Mouse (Mus musculus) limb, embryonic 12.5 days (tissue): ENCODE results near the gene Ptprd. TPM values are rescaled to one million over a fixed set of nuclear protein-coding genes. Genes with fewer than 3 reads are reported as not detected.

ENCODE experiments used
- ATAC-seq: fragments of 200-750 bp; cut with Nextera tagmentation; 2 replicates; pipeline ENCODE4 v1.8.0; 2017; ENCODE audit warnings: low read depth, moderate TSS enrichment; ENCODE audit not compliant: insufficient number of reproducible peaks, insufficient read depth, low FRiP score, low TSS enrichment
- H3K27ac ChIP-seq: fragments of 300-500 bp; sonication (generic); 2 replicates; pipeline ENCODE4 v1.5.1; 2016; ENCODE audit warnings: mild to moderate bottlenecking, moderate library complexity
- H3K27me3 ChIP-seq: fragments of 300-500 bp; sonication (generic); 2 replicates; pipeline ENCODE4 v1.6.1; 2016; ENCODE audit warnings: mild to moderate bottlenecking, moderate library complexity
- H3K36me3 ChIP-seq: fragments of 300-500 bp; sonication (generic); 2 replicates; pipeline ENCODE4 v1.6.1; 2016; ENCODE audit warnings: mild to moderate bottlenecking, moderate library complexity
- H3K4me1 ChIP-seq: fragments of 300-500 bp; sonication (generic); replicated peaks from 2 replicates; pipeline ENCODE4 v1.6.1; 2016
- H3K4me2 ChIP-seq: fragments of 300-500 bp; sonication (generic); 2 replicates; pipeline ENCODE4 v1.6.1; 2016; ENCODE audit warnings: mild to moderate bottlenecking, moderate library complexity
- H3K4me3 ChIP-seq: fragments of 300-500 bp; sonication (generic); replicated peaks from 2 replicates; pipeline ENCODE4 v1.5.1; 2016; ENCODE audit warnings: mild to moderate bottlenecking
- H3K9ac ChIP-seq: fragments of 300-500 bp; sonication (generic); replicated peaks from 2 replicates; pipeline ENCODE4 v1.6.1; 2016; ENCODE audit warnings: mild to moderate bottlenecking, moderate library complexity
- H3K9me3 ChIP-seq: fragments of 300-500 bp; sonication (generic); 2 replicates; pipeline ENCODE4 v1.6.1; 2016; ENCODE audit warnings: mild to moderate bottlenecking, moderate library complexity
- WGBS: fragments of 180-500 bp; shearing (Covaris S2); methylation state at CpG from one replicate; pipeline ENCODE4 v1.1.7; 2016; 5-methylcytosine and 5-hydroxymethylcytosine counted together
- polyA plus RNA-seq: library from polyadenylated mRNA; unstranded; fragments of >200 nt; fragmentation: Nextera tagmentation; extraction: Ambion mirVana; gene quantifications from 2 replicates; pipeline ENCODE4 v1.2.1, GENCODE M21; 2016

The Ptprd gene
- polyA plus RNA-seq, 1 experiment from 2014 or later = 30.9 TPM

DNA sequence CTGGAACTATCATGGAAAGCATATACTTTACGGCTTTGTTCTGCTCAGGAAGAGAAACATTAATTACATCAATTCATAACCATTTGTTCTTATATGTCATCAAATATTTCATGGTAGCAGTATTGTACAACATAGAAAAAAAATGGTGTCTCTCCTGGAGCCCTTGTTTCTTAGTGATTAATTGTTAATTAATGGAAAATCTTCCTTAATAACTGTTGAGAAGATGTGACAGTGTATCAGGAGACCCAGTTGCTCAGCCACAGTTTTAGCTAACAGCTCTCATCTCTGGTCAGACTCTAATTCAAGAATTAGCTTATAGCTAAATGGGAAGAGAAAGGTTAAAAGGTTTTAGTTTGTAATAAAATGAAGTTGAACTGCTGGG, 69.0 kb downstream of the Ptprd start:
- no peak overlapping the region for H3K27ac ChIP-seq
- no peak for ATAC-seq
- H3K36me3 ChIP-seq = no peaks in the 10 kb centered on the region
- H3K9me3 ChIP-seq = no peaks in the 10 kb centered on the region
- no peak overlapping the region for H3K4me2 ChIP-seq
- H3K4me3 ChIP-seq = no peak overlapping the region
- no peaks in the 10 kb centered on the region for H3K4me1 ChIP-seq
- H3K9ac ChIP-seq = no peak overlapping the region
- 91% methylated on average over 1 of the region's 1 CpGs for WGBS
- H3K27me3 ChIP-seq = no peaks in the 10 kb centered on the region

DNA sequence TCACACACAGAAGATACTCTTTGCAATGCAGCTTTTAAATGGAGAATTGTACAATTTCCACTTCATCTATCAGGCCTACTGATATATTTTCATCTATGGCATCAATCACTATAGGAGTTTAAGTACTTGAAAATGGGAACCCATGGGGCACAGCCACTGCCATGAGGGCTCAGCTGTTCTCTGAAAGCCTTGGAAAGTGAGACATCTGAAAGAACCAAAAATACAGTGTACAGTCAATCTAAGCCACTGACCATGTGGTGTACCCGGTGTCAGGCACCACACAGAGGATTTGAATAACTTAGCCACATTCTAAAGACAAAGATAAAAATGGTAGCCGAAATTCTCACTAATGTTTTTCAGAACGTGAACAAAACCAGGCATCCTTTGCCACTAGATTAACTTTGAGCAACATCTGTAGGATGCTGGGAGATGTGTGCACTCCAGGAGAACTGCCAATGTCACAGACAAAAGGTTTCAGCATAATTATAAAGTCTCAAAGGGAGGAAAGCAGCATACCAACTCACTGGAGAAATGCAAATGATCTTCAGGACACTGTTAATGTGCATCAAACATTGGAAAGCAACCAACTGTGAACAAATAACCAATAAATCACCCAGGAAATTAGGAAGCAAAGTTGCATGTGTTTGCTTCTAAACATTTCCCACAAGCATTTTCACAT, 69.5 kb downstream of the Ptprd start:
- no peak overlapping the region for H3K4me2 ChIP-seq
- 86% methylated on average over 3 of the region's 3 CpGs for WGBS
- ATAC-seq = no peak

DNA sequence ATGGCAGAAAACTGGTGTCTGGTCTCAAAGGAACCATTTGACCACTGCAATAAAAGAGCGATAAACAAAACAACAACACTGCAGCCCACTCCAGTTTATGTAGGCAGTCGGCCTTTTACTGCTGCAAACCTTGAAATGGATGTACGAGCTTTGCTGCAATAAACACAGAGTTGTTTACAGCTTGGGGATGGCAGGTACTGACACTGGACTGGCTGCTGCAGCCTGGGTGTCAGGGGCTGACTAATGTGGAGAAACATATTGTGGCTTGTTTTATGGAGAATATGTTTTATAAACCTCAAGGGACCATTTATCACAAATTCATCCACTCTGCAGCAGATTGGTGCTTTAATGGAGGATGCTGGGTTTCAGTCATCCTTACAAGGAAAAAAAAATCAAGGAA, 100.9 kb downstream of the Ptprd start:
- H3K36me3 ChIP-seq = no peaks in the 10 kb centered on the region
- H3K9ac ChIP-seq = no peak overlapping the region
- H3K4me3 ChIP-seq = no peak overlapping the region
- H3K9me3 ChIP-seq = no peaks in the 10 kb centered on the region
- 0 out of 2 replicates have a peak, but pooled peaks have one; percentile 10 for ATAC-seq
- H3K27me3 ChIP-seq = no peaks in the 10 kb centered on the region
- 8% methylated on average over 3 of the region's 3 CpGs for WGBS
- peak overlapping the region; percentile 21; the same call in 1 of the 2 replicates for H3K4me2 ChIP-seq
- H3K27ac ChIP-seq = no peak overlapping the region
- peaks cover 5% of the 10 kb centered on the region; the same call in 1 of the 2 replicates for H3K4me1 ChIP-seq

More for the DNA sequence above, 69.5 kb downstream of the Ptprd start:
- Histone ChIP-seq H3K27ac (no peak overlapping the region), H3K9me3 (no peaks in the 10 kb centered on the region), H3K27me3 (no peaks in the 10 kb centered on the region), H3K4me3 (no peak overlapping the region), H3K9ac (no peak overlapping the region), H3K4me1 (no peaks in the 10 kb centered on the region), H3K36me3 (no peaks in the 10 kb centered on the region)

DNA sequence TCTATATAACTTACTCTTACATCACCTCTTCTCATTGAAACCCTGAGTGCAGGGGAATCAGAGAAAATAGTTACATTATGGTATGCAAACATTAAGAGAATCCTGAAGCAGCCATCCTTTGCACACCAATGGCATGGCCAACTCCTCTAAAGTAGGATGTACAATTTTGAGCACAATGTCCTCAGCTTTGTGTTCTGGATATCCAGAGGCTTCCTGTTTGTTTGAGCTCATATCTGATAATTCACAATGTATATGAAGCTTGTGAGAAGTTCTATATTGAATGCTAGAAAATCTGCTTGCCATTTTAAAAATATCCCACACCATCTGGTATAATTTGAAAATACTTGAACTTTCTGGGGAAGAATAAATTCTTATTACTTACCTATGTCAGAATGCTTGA, 114.2 kb downstream of the Ptprd start:
- H3K9me3 ChIP-seq = no peaks in the 10 kb centered on the region
- H3K36me3 ChIP-seq = no peaks in the 10 kb centered on the region
- no peak for ATAC-seq

DNA sequence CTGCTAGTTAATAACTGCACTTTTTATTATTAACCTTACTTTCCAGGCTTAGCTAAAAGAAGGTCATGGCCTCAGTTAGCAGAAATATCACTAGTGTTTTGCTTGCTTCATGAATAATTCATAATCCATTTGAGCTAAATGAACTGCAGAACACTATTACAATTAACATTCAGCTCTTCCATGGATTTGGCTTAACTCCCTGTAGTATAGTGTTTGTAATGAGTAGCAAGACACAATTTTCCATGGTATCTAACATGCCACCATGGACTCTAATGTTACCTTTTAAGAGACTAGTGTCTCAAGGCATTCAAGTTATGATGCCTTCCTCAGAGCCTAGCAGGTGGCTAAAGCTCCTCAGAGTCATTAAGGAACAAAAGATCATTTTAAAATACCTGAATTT, 129.0 kb downstream of the Ptprd start:
- Histone ChIP-seq H3K4me2 (no peak overlapping the region), H3K9ac (no peak overlapping the region), H3K4me3 (no peak overlapping the region), H3K9me3 (no peaks in the 10 kb centered on the region), H3K27me3 (no peaks in the 10 kb centered on the region), H3K27ac (no peak overlapping the region), H3K4me1 (no peaks in the 10 kb centered on the region), H3K36me3 (no peaks in the 10 kb centered on the region)
- ATAC-seq = no peak

More for the DNA sequence above, 114.2 kb downstream of the Ptprd start:
- H3K27ac ChIP-seq = no peak overlapping the region
- no peak overlapping the region for H3K4me2 ChIP-seq
- no peak overlapping the region for H3K9ac ChIP-seq
- H3K27me3 ChIP-seq = no peaks in the 10 kb centered on the region
- H3K4me1 ChIP-seq = no peaks in the 10 kb centered on the region
- H3K4me3 ChIP-seq = no peak overlapping the region

DNA sequence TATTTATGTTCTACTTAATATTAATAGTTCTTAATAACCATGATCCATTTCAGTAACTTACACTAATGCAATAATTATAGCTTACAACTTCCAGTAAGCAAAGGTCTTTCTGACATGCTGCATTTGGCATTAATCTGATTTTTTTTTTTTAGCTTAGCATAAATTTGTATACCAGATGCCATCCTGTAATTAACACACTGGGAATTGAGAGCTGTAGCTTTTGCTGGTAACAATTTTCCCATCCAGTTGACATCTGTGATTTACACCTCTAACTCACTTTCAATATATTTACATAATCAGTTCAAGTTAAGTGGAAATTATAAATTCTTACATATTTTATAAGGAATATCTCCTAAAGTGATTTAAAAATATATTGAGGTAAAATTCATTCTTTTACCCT, 134.3 kb downstream of the Ptprd start:
- H3K4me2 ChIP-seq = no peak overlapping the region
- no peak overlapping the region for H3K27ac ChIP-seq
- no peaks in the 10 kb centered on the region for H3K9me3 ChIP-seq
- ATAC-seq = no peak
- no peaks in the 10 kb centered on the region for H3K4me1 ChIP-seq
- H3K27me3 ChIP-seq = no peaks in the 10 kb centered on the region
- H3K9ac ChIP-seq = no peak overlapping the region
- H3K4me3 ChIP-seq = no peak overlapping the region
- H3K36me3 ChIP-seq = no peaks in the 10 kb centered on the region

DNA sequence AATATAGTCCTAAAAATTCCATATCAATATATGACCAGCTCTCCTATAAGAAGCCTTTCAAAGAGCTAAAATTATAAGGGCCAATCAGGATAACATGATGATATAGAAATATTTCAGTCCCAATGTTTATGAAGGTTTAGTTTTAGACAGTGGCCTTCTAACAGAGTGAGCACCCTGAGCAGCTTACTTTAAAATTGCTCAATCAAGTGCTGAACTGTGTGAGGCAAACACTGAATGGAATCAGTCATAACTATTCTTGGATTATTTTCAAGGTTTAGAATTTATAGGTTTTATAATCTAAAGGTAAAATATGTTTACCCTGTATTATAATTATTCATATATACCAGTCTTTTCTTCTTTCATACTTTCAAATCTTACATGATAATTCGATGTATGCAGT, 134.7 kb downstream of the Ptprd start:
- no peaks in the 10 kb centered on the region for H3K9me3 ChIP-seq
- no peak overlapping the region for H3K9ac ChIP-seq
- no peaks in the 10 kb centered on the region for H3K36me3 ChIP-seq
- 71% methylated on average over 1 of the region's 1 CpGs for WGBS
- H3K4me2 ChIP-seq = no peak overlapping the region
- H3K27me3 ChIP-seq = no peaks in the 10 kb centered on the region
- no peak overlapping the region for H3K27ac ChIP-seq
- H3K4me3 ChIP-seq = no peak overlapping the region
- no peaks in the 10 kb centered on the region for H3K4me1 ChIP-seq
- no peak for ATAC-seq

DNA sequence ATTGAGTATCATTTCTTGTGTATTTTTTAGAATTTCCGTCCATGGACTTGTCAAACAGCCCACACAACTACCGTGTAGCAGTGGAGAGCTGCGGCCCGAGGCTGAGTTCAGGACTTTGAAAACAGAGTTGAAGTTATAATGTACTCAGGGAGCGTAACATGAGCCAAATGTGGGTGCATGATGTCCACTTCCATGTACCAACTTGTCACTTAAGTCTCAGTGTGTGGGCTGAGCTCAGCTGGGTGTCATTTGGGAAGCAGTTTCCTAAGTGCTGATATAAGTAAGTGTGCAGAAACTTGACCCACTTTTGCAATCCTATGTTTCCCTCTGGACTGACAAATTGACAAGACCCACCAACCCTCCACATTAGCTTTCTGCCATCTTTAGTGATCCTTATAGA, 173.4 kb downstream of the Ptprd start:
- Histone ChIP-seq H3K4me2 (no peak overlapping the region), H3K27ac (no peak overlapping the region), H3K4me1 (no peaks in the 10 kb centered on the region), H3K4me3 (no peak overlapping the region), H3K27me3 (no peaks in the 10 kb centered on the region), H3K9ac (no peak overlapping the region), H3K9me3 (no peaks in the 10 kb centered on the region), H3K36me3 (no peaks in the 10 kb centered on the region)
- WGBS = 80% methylated on average over 5 of the region's 5 CpGs
- no peak for ATAC-seq

DNA sequence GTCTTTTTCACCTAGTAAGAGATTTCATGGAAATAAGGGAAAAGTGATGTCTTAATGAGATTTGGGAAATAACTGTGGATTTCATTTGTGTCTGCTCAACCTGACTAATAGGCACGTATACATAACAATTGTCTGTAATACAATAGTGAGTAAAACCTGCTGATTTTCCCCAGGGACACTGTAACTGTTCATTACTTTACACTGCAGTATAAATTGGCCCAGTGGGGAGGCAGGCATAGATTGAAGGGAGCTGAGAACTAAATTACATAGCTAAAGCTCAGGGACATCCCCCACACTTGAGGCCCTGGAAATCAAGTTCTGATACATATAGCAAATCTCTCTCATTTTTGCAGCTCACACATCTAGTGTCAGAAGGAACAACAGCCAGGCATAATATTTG, 209.7 kb downstream of the Ptprd start:
- ATAC-seq = no peak
- Histone ChIP-seq H3K27ac (no peak overlapping the region), H3K4me3 (no peak overlapping the region), H3K36me3 (no peaks in the 10 kb centered on the region), H3K27me3 (no peaks in the 10 kb centered on the region), H3K9ac (no peak overlapping the region), H3K4me1 (no peaks in the 10 kb centered on the region), H3K4me2 (no peak overlapping the region), H3K9me3 (no peaks in the 10 kb centered on the region)
- 76% methylated on average over 1 of the region's 1 CpGs for WGBS

DNA sequence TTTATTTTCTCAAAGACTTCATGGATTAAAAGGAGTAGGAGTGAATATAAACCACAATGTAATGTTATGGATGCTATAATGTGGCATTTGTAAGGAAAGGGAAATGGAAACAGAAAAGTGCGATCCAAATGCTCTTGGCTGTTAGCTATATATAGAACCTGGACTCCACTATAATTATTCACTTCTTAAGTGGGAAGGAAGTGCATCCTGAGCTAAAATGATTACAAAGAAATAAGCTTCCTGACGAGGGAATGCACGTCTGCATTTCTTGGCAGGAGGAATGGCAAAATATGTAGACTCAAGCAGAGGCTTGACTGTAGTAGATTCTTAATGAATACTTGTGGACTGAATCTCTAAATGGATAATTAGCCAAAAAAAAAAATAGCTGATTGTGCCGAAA, 219.1 kb downstream of the Ptprd start:
- H3K4me2 ChIP-seq = no peak overlapping the region
- no peak for ATAC-seq
- no peak overlapping the region for H3K4me3 ChIP-seq

DNA sequence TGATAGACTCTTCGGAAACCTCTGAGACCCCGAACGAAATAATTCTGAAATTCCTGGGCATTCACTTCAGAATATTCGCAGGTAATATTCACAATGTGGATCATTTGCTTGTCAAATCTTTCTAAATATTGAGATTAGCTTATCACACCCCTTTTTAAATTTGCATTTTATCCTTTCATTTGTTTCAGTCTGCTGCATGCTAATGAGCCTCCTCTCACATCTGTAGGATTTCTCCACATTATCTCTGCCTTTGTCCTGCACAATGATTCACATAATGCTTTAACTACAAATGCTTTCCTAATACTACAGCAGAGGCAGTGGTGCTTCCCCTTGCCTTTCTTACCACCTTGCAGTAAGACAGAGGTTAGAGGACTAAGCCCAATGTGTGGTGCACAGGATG, 229.7 kb downstream of the Ptprd start:
- Histone ChIP-seq H3K27ac (no peak overlapping the region), H3K36me3 (no peaks in the 10 kb centered on the region), H3K4me2 (no peak overlapping the region), H3K27me3 (no peaks in the 10 kb centered on the region), H3K4me1 (no peaks in the 10 kb centered on the region), H3K9me3 (no peaks in the 10 kb centered on the region), H3K9ac (no peak overlapping the region), H3K4me3 (no peak overlapping the region)
- no peak for ATAC-seq
- WGBS = 88% methylated on average over 4 of the region's 4 CpGs

More for the DNA sequence above, 219.1 kb downstream of the Ptprd start:
- 82% methylated on average over 4 of the region's 4 CpGs for WGBS
- H3K27me3 ChIP-seq = no peaks in the 10 kb centered on the region
- no peak overlapping the region for H3K9ac ChIP-seq
- no peaks in the 10 kb centered on the region for H3K9me3 ChIP-seq
- no peaks in the 10 kb centered on the region for H3K36me3 ChIP-seq
- no peaks in the 10 kb centered on the region for H3K4me1 ChIP-seq
- H3K27ac ChIP-seq = no peak overlapping the region

DNA sequence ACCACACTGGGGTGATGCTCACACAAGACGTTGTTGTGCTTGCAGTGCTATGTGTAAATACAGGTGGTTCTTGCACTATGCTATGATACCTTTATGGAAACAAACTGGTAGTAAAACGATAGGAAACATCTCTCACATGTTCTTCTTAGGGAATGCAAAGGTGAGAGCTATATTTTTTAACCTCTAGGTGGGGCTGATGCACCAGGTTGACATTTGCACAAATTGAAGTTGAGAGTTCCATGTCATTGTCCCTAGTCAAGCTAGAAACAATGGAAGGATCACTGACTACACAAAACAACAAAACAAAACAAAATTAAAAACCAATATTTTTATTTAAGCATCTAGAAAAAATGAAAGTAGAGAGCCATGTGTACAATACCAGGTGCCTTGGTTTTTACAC, 250.1 kb downstream of the Ptprd start:
- WGBS = 28% methylated on average over 2 of the region's 2 CpGs
- H3K27me3 ChIP-seq = no peaks in the 10 kb centered on the region
- H3K9me3 ChIP-seq = no peaks in the 10 kb centered on the region
- no peak overlapping the region for H3K4me3 ChIP-seq
- no peak overlapping the region for H3K27ac ChIP-seq
- ATAC-seq = no peak
- H3K9ac ChIP-seq = no peak overlapping the region
- no peak overlapping the region for H3K4me2 ChIP-seq
- H3K4me1 ChIP-seq = no peaks in the 10 kb centered on the region
- H3K36me3 ChIP-seq = no peaks in the 10 kb centered on the region
